Mouse (Mus musculus) splenic B cell, adult 2 months (primary cell): ENCODE results near the gene AC131692.1.
A peak's percentile ranks its signal among the peaks of the same experiment; 100 is the strongest.

Experiments
- DNase-seq: peaks from one replicate; pipeline ENCODE4 v3.0.0-alpha.2; 2011; ENCODE audit warnings: low read depth, low spot score
- H3K27me3 ChIP-seq: 2 replicates; pipeline ENCODE4 v1.6.1; 2012; ENCODE audit warnings: mild to moderate bottlenecking, low read length, moderate library complexity, mixed read lengths; ENCODE audit not compliant: control insufficient read depth, poor library complexity, insufficient read depth, severe bottlenecking
- H3K36me3 ChIP-seq: 2 replicates; pipeline ENCODE4 v1.6.1; 2012; ENCODE audit warnings: mild to moderate bottlenecking, low read length, moderate library complexity, mixed read lengths; ENCODE audit not compliant: control insufficient read depth, poor library complexity, insufficient read depth, severe bottlenecking

AC131692.1 gene

DNA sequence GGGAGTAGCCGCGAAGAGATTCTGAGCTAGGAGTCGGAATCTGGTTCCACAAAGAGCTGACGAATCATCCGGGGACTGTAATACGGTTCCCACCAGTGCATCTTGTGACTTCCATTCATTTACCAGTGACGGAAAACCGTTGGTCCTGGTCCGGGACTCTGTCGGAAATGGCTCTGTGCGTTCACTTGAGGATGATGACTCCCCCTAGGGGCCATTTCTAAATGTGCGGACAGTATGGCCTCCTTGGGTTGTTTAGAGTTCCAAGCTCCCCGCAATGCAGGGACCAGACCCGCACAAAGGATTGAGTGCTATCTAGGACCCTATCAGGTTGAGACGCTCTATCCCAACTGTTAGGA, 47.2 kb downstream of the AC131692.1 start, which contains the start of gene Arl2:
Gene Arl2, minus strand, starts transcription at position 155 of the 356 bp plus-strand sequence.
- no peaks in the 10 kb centered on the region; the same call in 1 of the 2 replicates for H3K36me3 ChIP-seq
- peak; percentile 90 for DNase-seq

DNA sequence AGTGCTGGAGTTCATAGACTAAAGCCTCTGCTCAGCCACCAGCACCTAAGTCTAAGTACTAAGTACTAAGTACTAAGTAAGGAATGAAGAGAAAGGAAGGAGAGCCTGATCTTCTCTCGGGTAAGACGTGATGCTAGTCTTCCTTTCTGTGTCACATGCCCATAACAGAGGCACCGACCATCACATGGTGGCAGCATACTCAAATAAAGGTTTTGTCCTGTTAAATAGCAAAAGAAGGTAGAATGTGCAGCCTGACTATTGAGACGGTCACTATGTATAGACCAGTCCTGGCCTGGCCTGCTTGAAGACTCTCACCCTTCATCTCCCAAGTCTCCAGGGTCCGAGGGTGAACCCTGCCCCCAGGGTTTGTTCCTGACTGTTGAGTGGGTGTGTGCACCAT, 50.6 kb downstream of the AC131692.1 start:
- no peak for DNase-seq
- Histone ChIP-seq H3K36me3 (no peaks in the 10 kb centered on the region), H3K27me3 (no peaks in the 10 kb centered on the region)

More for the DNA sequence above, 47.2 kb downstream of the AC131692.1 start, which contains the start of gene Arl2:
- no peaks in the 10 kb centered on the region for H3K27me3 ChIP-seq
